Mouse (Mus musculus): ENCODE data around the gene Elovl2.

- TF ChIP-seq EP300 (IDR thresholded peaks at IDR 0.05) (no peak), CTCF (IDR thresholded peaks at IDR 0.05) (no peak)
These were observed 7.5 kb downstream of the Elovl2 start for GRCm38 (mm10) chr13:41212558-41213322.
